Mouse (Mus musculus) thymus, postnatal 36 days (tissue): ENCODE measurements around the gene Gm3488.
"Not testable (repeated sequence)": the region's sequence is repeated elsewhere in the genome, so short reads cannot be mapped to it uniquely, and the experiment has no call there.

Experiments used
- DNase-seq, 2 experiments: peaks; one replicate each; pipeline ENCODE4 v3.0.0; 2022; ENCODE audit warnings: mixed read lengths in 2 of 2

Gene Gm3488

DNA sequence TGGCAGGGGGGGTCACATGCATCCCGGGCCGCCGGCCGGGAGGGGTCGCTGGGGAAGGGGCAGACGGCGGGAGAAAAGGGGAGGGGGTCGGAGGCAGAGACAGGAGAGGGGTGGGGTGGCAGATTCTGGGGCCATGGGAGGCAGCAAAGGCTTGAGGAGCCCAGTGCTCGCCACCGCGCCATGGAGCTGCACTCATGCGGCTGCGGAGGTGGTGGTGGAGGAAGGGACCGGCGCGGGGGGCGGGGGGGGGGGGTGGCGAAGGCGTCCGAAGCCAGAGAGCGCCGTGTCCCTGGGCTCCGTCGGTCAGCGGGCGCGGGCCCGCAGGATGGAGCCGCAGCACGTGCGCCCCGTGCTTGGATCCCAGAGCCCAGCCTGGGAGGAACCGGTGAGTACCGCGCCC is at the start of gene Gm3488:
Gm3488 (plus strand) TSS at position 301 of the 400 bp plus-strand sequence.
- DNase-seq, result not testable (repeated sequence)

DNA sequence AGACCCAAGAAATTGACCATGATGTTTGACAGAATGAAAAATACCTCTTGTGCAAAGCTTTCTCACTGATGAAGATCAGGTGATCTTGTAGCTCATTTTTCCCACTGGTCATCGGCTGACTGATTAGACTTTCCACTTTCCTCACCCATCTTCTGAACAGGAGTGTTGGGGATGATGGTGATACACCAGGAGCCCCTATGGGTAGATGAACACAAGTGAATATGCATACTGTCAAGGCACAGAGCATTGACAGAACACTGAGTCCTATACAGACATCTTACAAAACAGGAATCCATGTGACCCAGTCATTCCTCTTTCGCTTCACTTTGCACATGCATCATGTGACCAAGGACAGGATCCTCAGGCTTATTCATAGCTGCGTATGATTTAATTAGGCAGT is 46.1 kb upstream of the Gm3488 start, which contains the start of gene Gm3194:
Gm3194 (minus strand) TSS at position 101 of the 400 bp plus-strand sequence.
- DNase-seq, result not testable (repeated sequence)

DNA sequence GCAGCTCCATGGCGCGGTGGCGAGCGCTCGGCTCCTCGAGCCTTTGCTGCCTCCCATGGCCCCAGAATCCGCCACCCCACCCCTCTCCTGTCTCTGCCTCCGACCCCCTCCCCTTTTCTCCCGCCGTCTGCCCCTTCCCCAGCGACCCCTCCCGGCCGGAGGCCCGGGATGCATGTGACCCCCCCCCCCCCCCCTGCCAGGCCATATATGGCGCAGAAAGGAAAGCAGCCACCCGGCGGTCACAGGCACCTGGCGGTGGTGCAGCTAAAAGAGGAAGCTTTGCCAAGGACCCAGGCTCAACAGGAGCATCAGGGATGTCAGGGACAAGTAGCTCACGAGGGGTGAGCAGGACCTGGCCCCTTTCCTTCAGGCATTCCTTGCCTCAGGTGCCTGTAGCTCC is 41.0 kb upstream of the Gm3488 start:
- DNase-seq, result not testable (repeated sequence)

DNA sequence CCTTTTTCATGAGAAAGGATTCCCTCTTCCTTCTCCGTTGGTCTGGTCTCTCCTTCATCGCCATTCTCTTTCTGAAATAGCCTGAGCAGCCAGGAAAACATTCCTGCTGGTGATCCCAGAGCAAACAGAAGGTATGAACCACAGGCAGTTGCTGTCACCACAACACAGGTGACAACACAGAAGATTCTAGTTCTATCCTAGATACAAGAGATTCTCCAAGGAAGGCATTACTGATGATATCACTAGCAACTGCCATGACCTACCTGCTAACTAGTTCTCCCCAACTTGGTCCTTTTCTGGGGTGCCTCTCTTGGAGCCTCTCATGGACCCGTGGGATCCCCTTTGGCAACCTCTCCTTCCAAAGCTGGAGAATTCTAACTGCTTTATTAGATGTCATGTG is 23.7 kb upstream of the Gm3488 start, which contains the start of gene Gm8246:
Gm8246 (minus strand) TSS at position 101 of the 400 bp plus-strand sequence.
- not testable (repeated sequence) for DNase-seq

DNA sequence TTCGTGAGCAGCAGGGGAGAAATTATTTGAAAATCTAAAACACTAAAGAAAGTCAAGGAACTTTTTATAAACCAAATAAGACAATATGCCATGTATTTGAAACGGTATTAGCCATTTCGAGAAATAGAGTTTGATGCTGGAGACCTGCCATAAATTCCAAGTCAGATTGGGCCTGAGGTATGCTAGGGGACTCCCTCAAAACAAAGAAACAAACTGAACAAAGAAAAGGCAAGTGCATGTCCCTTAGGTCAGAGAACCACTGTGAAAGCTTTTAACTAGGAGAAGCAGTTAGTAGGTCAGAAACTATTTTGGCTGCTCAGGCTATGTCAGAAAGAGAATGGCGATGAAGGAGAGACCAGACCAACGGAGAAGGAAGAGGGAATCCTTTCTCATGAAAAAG is 17.6 kb upstream of the Gm3488 start, which contains the start of gene Gm3187:
Gm3187 (plus strand) TSS at position 301 of the 400 bp plus-strand sequence.
- not testable (repeated sequence) for DNase-seq

DNA sequence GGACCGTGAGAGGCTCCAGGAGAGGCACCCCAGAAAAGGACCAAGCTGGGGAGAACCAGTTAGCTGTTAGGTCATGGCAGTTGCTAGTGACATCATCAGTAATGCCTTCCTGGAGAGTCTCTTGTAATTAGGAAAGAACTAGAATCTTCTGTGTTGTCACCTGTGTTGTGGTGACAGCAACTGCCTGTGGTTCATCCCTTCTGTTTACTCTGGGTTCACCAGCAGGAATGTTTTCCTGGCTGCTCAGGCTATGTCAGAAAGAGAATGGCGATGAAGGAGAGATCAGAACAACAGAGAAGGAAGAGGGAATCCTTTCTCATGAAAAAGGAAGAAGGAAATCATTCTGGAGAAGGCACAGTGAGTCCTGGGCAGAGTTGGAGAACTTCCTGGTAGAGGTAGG is 36.7 kb downstream of the Gm3488 start, which contains the start of gene Gm3532:
Gm3532 (plus strand) TSS at position 301 of the 400 bp plus-strand sequence.
- not testable (repeated sequence) for DNase-seq
